Mouse (Mus musculus): ENCODE data around the gene Olfr824.
"Not testable (repeated sequence)": the region's sequence is repeated elsewhere in the genome, so short reads cannot be mapped to it uniquely, and the experiment has no call there.

Gene Olfr824

GRCm38 (mm10) chr10:130129900-130130299 is at the start of gene Olfr824:
TSS of gene Olfr824 (minus strand) at chr10:130130000.
- DNase-seq (ENCODE audit: low spot score), result not testable (repeated sequence)

DNA sequence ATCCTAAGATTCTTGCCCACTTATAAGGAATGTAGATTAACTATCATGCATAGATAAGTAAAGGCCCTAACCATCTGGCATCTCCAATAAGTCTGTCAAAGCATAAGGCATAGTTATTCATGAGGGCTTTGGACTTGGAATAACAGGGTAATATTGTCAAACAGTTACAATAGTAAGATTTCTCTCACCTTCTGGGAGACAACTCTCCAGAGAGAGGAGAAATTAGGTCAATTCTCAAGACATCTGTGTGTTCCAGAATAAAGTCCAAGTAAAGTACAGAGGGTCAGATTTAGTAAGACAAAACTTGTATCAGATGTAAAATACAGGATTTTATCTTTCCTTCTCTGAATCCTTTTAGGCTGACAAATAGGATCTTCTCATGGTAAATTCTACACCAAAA is 36.9 kb upstream of the Olfr824 start, which contains the start of gene Olfr825:
Gene Olfr825 (minus strand): TSS at position 101 of the 400 bp plus-strand sequence.
- no peak for DNase-seq (ENCODE audit: low spot score)

DNA sequence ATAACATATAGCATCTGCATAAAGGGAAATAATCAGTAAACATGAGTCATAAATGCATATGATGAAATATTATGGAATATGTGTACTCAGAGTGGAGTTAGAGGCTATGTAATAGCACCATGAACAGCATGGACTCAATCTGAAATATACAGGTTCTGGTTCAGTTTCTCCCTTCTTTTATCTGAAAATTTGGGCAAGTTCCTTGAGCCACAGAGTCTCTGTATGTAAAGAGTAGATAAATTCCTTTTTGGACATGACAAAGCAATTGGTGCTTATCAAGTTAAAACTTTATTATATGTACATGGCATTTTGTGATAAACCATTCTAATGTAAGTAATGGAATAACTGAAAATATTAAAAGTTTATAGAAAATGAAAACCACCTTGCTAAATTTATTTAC is 35.4 kb upstream of the Olfr824 start:
- DNase-seq (ENCODE audit: low spot score), result no peak

DNA sequence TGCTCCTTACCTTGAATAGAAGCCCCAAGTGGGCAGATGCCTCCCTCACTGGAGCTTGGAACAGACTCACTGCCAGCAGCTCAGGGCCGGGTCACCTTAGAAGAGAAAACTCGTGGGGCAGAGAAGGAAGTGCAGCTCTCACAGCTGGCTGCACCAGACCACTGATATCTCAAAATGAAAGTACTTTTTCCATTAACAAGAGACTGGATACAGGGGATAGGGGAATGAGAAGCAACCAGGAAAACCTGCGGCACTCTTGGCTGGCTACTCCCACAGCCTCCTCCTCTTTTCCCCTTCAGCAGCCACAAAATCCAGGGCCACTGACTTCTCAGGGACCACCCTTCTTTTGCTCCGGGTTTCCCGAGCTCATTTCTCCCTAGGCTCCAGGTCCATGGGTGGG is 14.3 kb upstream of the Olfr824 start:
- no peak for DNase-seq (ENCODE audit: low spot score)

DNA sequence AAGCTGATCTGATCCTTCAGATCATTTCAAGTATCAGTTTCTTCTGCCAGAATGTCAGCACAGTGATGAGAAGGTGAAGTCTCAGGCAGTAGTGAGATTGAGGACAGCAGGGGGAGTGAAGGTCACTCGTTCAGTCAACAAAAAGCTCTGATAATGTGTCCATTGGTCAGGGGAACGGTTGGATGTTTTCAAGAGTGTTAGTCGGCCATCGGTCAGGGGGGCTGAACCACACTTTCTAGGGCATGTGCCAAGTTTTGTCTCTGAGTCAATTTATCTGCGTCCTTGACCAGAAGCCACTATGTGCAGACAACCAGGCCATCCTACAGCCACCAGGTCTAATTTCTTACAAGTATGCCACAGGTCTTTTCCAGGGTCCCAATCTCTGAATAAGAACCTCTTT is 12.7 kb upstream of the Olfr824 start:
- not testable (repeated sequence) for DNase-seq (ENCODE audit: low spot score)

DNA sequence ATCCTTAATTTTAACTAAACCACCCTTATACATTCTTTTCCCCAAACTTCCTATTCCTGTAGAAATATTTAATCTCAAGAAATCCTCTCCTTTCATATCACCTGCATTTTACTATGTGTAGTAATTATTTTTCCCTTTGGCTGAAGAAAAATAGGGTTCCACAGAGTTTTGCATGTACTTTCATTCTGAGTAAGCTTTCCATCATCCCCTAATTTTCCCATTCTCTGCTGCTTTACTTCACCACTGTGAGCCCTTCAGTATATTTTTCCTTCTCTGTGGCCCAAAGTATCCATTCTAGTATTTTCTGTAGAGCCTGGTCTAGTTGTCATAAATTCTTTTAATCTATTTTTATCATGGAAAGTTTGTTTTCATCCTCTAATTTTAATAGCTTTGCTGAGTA is 5.0 kb upstream of the Olfr824 start:
- no peak for DNase-seq (ENCODE audit: low spot score)

DNA sequence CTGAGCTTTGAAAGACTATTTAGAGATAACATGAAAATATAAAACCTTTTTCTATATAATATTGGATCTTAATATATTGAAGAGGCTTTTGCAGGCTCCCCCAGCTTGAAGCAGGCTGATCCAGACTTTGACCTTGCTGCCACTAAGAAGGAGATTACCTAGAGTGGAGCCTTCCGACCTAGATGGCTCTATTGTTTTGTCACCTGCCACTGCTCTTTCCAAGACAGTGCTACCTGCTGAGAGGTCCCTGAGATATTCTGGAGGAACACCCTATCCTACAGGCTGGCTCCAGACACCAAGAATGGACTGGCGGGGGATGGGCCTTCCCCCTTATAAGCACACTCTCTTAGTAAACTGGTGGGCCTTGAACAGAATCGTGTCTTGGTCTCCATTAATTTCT is 13.8 kb downstream of the Olfr824 start:
- DNase-seq (ENCODE audit: low spot score), result not testable (repeated sequence)

- not testable (repeated sequence) for DNase-seq (ENCODE audit: low spot score)
Measured at GRCm38 (mm10) chr10:130115283-130115682, 14.5 kb downstream of the Olfr824 start, which contains the start of gene Olfr823. TSS of gene Olfr823 (minus strand) at chr10:130115383.

DNA sequence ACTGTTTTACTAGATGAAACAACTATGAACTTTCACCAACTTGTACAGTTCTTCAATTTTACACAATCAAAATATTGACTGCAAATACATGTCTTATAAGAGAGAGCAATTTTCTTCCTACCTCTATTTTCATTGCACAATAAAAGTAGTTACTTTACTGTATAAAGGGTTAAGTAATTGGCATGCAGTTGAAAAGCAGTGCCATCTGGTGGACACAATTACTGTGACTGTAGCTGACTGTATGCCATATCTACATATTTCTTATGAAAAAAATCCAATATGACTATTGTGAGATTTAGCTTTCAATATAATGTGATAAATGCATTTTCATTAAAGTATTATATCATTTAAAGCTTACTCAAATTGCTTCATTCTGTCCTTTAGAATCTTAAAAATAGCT is 33.7 kb downstream of the Olfr824 start:
- DNase-seq (ENCODE audit: low spot score), result no peak

GRCm38 (mm10) chr10:130092838-130093440 is 36.9 kb downstream of the Olfr824 start:
- peak; percentile 60 for DNase-seq (ENCODE audit: low spot score)
